Mouse (Mus musculus) MEL (cell line): ENCODE data around the gene Rrad. TPM values are rescaled to one million over a fixed set of nuclear protein-coding genes. Genes with fewer than 3 reads are reported as not detected.

Source experiments
- DNase-seq: peaks from one replicate; pipeline ENCODE4 v3.0.0; 2011; ENCODE audit warnings: low read depth, low spot score
- H3K27ac ChIP-seq: 2 replicates; pipeline ENCODE4 v1.5.1; 2012; ENCODE audit warnings: low read depth, mild to moderate bottlenecking, control low read depth, low read length, moderate library complexity; ENCODE audit not compliant: control insufficient read depth
- H3K27me3 ChIP-seq, 2 experiments: fragments of 150-350 bp in 1 of 2; sonication (generic) in 1 of 2; 2 replicates each; pipeline ENCODE4 v1.6.1; 2012; ENCODE audit warnings: low read length in 2 of 2, mild to moderate bottlenecking in 2 of 2, improper control_type of control experiment in 1 of 2, moderate library complexity in 1 of 2; ENCODE audit not compliant: insufficient read depth in 2 of 2, control insufficient read depth in 1 of 2
- H3K36me3 ChIP-seq, 2 experiments: 2 replicates each; pipeline ENCODE4 v1.6.1; 2012 to 2014; ENCODE audit warnings: low read length in 2 of 2, improper control_type of control experiment in 1 of 2, inconsistent platforms in 1 of 2, mild to moderate bottlenecking in 1 of 2; ENCODE audit not compliant: insufficient read depth in 2 of 2, control insufficient read depth in 1 of 2
- H3K4me1 ChIP-seq, 2 experiments: fragments of 150-350 bp in 1 of 2; sonication (generic) in 1 of 2; 2 replicates each; pipeline ENCODE4 v1.6.1; 2012; ENCODE audit warnings: low read length in 2 of 2, improper control_type of control experiment in 1 of 2, mild to moderate bottlenecking in 1 of 2; ENCODE audit not compliant: insufficient read depth in 2 of 2, control insufficient read depth in 1 of 2
- H3K4me3 ChIP-seq, 2 experiments: fragments of 150-350 bp in 1 of 2; sonication (generic) in 1 of 2; 2 replicates each; pipeline ENCODE4 v1.5.1; 2012; ENCODE audit warnings: low read depth in 2 of 2, low read length in 2 of 2, mild to moderate bottlenecking in 2 of 2, moderate library complexity in 2 of 2, control low read depth in 1 of 2, improper control_type of control experiment in 1 of 2; ENCODE audit not compliant: control insufficient read depth in 1 of 2, insufficient read depth in 1 of 2
- H3K79me2 ChIP-seq: 2 replicates; pipeline ENCODE4 v1.6.1; 2012; ENCODE audit warnings: mild to moderate bottlenecking, low read length, moderate library complexity; ENCODE audit not compliant: control insufficient read depth, poor library complexity, insufficient read depth
- H3K9ac ChIP-seq: 2 replicates; pipeline ENCODE4 v1.6.1; 2012; ENCODE audit warnings: low read depth, mild to moderate bottlenecking, control low read depth, low read length, moderate library complexity; ENCODE audit not compliant: control insufficient read depth, poor library complexity, severe bottlenecking
- H3K9me3 ChIP-seq: fragments of 150-350 bp; sonication (generic); replicated peaks from 2 replicates; pipeline ENCODE4 v1.6.1; 2012; ENCODE audit warnings: mild to moderate bottlenecking, low read length, improper control_type of control experiment, moderate library complexity; ENCODE audit not compliant: insufficient read depth
- CHD1 ChIP-seq: IDR thresholded peaks from 2 replicates; pipeline ENCODE4 v1.6.1; 2012; ENCODE audit warnings: low read depth, mild to moderate bottlenecking, inconsistent platforms, low read length, improper control_type of control experiment
- CHD2 ChIP-seq: IDR thresholded peaks from 2 replicates; pipeline ENCODE4 v1.6.1; 2011; ENCODE audit warnings: low read length, improper control_type of control experiment
- ELF1 ChIP-seq: IDR thresholded peaks from 2 replicates; pipeline ENCODE4 v1.6.1; 2014; ENCODE audit warnings: low read depth, mild to moderate bottlenecking, inconsistent platforms, low read length, improper control_type of control experiment, moderate library complexity
- EP300 ChIP-seq, 2 experiments: IDR thresholded peaks; 2 replicates each; pipeline ENCODE4 v1.6.1; 2011; ENCODE audit warnings: improper control_type of control experiment in 2 of 2, low read length in 2 of 2, low read depth in 1 of 2, mild to moderate bottlenecking in 1 of 2
- ETS1 ChIP-seq: IDR thresholded peaks from 2 replicates; pipeline ENCODE4 v1.6.1; 2012; ENCODE audit warnings: low read depth, mild to moderate bottlenecking, inconsistent platforms, low read length, improper control_type of control experiment, moderate library complexity
- GABPA ChIP-seq: IDR thresholded peaks from 2 replicates; pipeline ENCODE4 v1.6.1; 2012; ENCODE audit warnings: low read depth, mild to moderate bottlenecking, inconsistent platforms, low read length, improper control_type of control experiment, moderate library complexity
- HCFC1 ChIP-seq: IDR thresholded peaks from 2 replicates; pipeline ENCODE4 v1.6.1; 2012; ENCODE audit warnings: low read depth, mild to moderate bottlenecking, inconsistent platforms, low read length, improper control_type of control experiment, moderate library complexity
- JUND ChIP-seq: IDR thresholded peaks from 2 replicates; pipeline ENCODE4 v1.6.1; 2011; ENCODE audit warnings: low read depth, mild to moderate bottlenecking, improper control_type of control experiment, low read length
- KAT2A ChIP-seq: conservative IDR thresholded peaks from 2 replicates; pipeline ENCODE4 v1.6.1; 2012; ENCODE audit warnings: low read depth, low read length, improper control_type of control experiment, inconsistent platforms
- MAZ ChIP-seq: IDR thresholded peaks from 2 replicates; pipeline ENCODE4 v1.6.1; 2012; ENCODE audit warnings: low read depth, mild to moderate bottlenecking, inconsistent platforms, low read length, improper control_type of control experiment
- MYB ChIP-seq: IDR thresholded peaks from 2 replicates; pipeline ENCODE4 v1.6.1; 2011; ENCODE audit warnings: mild to moderate bottlenecking, low read depth, low read length, improper control_type of control experiment
- MYC ChIP-seq: IDR thresholded peaks from 2 replicates; pipeline ENCODE4 v1.6.1; 2011; ENCODE audit warnings: low read depth, mild to moderate bottlenecking, low read length, improper control_type of control experiment, moderate library complexity
- NELFE ChIP-seq: IDR thresholded peaks from 2 replicates; pipeline ENCODE4 v1.6.1; 2011; ENCODE audit warnings: low read depth, low read length, improper control_type of control experiment
- POLR2A ChIP-seq, 2 experiments: IDR thresholded peaks; 2 replicates each; pipeline ENCODE4 v1.6.1; 2011 to 2012; ENCODE audit warnings: low read length in 2 of 2, mild to moderate bottlenecking in 2 of 2, control low read depth in 1 of 2, improper control_type of control experiment in 1 of 2, low read depth in 1 of 2, moderate library complexity in 1 of 2; ENCODE audit not compliant: control insufficient read depth in 1 of 2, insufficient read depth in 1 of 2, poor library complexity in 1 of 2
- POLR2AphosphoS5 ChIP-seq: IDR thresholded peaks from 2 replicates; pipeline ENCODE4 v1.6.1; 2012; ENCODE audit warnings: low read depth, borderline replicate concordance, mild to moderate bottlenecking, inconsistent platforms, low read length, moderate library complexity, mixed read lengths
- RCOR1 ChIP-seq: IDR thresholded peaks from 2 replicates; pipeline ENCODE4 v1.6.1; 2012; ENCODE audit warnings: low read depth, mild to moderate bottlenecking, inconsistent platforms, low read length, improper control_type of control experiment
- SMC3 ChIP-seq: IDR thresholded peaks from 2 replicates; pipeline ENCODE4 v1.6.1; 2011; ENCODE audit warnings: low read depth, low read length, improper control_type of control experiment
- TBP ChIP-seq: IDR thresholded peaks from 2 replicates; pipeline ENCODE4 v1.8.0; 2011; ENCODE audit warnings: low read depth, low read length, improper control_type of control experiment
- TCF12 ChIP-seq: IDR thresholded peaks from 2 replicates; pipeline ENCODE4 v1.6.1; 2014; ENCODE audit warnings: low read depth, mild to moderate bottlenecking, inconsistent platforms, low read length, improper control_type of control experiment, moderate library complexity
- USF2 ChIP-seq, 2 experiments: IDR thresholded peaks; 2 replicates each; pipeline ENCODE4 v1.6.1; 2011 to 2012; ENCODE audit warnings: improper control_type of control experiment in 2 of 2, low read length in 2 of 2, borderline replicate concordance in 1 of 2, inconsistent platforms in 1 of 2, low read depth in 1 of 2, mild to moderate bottlenecking in 1 of 2; ENCODE audit not compliant: insufficient read depth in 1 of 2
- ZC3H11A ChIP-seq: IDR thresholded peaks from 2 replicates; pipeline ENCODE4 v1.6.1; 2012; ENCODE audit warnings: low read depth, mild to moderate bottlenecking, inconsistent platforms, low read length, improper control_type of control experiment
- ZNF384 ChIP-seq: IDR thresholded peaks from 2 replicates; pipeline ENCODE4 v1.6.1; 2012; ENCODE audit warnings: low read depth, mild to moderate bottlenecking, inconsistent platforms, low read length, improper control_type of control experiment
- polyA plus RNA-seq, 2 experiments: library from polyadenylated mRNA; stranded (reverse) in 1 of 2; unstranded in 1 of 2; fragments of >175 nt in 1 of 2; fragments of >200 nt in 1 of 2; gene quantifications; 2 replicates each; pipeline versions ENCODE4 v1.2.1 to v1.2.4; 2012; ENCODE audit warnings: low replicate concordance in 2 of 2, low read depth in 1 of 2; ENCODE audit not compliant: insufficient read length in 2 of 2, insufficient read depth in 1 of 2, missing spikeins in 1 of 2
- total RNA-seq: library from RNA; depleted of rRNA; stranded (reverse); fragments of 300-350 nt; gene quantifications from 2 replicates; pipeline ENCODE4 v1.2.3, GENCODE M21; 2012

The Rrad gene
- total and polyA plus RNA-seq, 3 experiments = 8.9 to 9.4 TPM; not detected in 1

DNA sequence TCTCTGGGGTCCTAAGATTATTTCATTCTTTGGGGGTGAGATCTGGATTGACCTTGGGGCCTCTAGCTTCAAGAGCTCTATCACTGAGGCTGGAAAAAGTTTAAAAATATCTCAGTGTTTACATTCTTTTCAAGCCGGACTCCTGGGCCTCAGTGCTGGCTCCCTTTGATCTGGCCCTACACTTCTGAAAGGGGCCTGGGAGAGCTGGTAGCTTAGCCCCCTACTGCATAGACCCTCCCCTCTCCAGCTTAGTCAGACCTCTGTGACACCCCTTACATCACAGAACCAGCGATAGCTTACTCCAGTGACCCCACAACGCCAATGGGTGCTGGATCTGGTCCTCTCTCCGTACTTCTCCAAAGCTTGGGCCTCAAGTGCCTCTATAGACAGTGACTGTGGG is 19.5 kb downstream of the Rrad start:
- TF ChIP-seq CHD1 = no peak
- TF ChIP-seq NELFE = no peak
- Histone ChIP-seq H3K79me2 (no peaks in the 10 kb centered on the region), H3K4me3 (no peak overlapping the region), H3K27ac (no peak overlapping the region), H3K27me3 (no peaks in the 10 kb centered on the region), H3K9me3 (no peaks in the 10 kb centered on the region), H3K9ac (no peak overlapping the region), H3K4me1 (0 out of 4 replicates have a peak, but pooled peaks cover 0 to 9% of the 10 kb centered on the region in 2 experiments), H3K36me3 (no peaks in the 10 kb centered on the region)
- no peak for DNase-seq

DNA sequence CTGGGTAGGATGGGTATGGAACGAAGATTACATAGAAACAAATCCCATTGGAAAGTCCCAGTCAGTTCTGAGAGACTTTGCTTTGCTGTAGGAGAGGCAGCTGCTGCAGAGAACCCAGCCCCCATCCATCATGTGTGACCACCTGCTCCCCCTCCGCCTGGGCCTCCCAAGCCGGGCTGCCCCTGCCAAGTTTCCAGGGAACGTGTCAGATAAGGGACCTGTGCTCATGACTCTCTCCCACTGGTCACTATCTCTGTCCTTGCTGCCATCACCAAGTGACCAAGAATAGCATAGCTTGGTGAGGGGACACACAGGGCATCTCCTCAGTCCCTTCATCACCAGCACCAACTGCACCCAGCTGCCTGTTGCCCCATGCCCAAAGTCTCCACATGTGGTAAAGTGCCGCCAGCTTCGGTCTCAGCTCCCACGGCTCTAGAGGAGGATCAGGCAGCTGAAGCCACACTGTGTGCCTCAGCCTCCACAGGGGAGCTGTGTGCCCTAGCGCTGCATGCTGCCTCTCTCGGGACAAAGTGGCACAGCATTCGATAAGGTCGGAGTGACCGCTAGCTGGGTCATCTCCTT is 20.9 kb downstream of the Rrad start:
- TF ChIP-seq HCFC1 (no peak), POLR2A (IDR thresholded peaks at IDR 0.05; ENCODE audit: control insufficient read depth in 1 of 2, insufficient read depth in 1 of 2, low read depth in 1 of 2, low read length in 2 of 2, poor library complexity in 1 of 2) (no peak), SMC3 (no peak), EP300 (IDR thresholded peaks at IDR 0.05; ENCODE audit: low read depth in 1 of 2, low read length in 2 of 2) (no peak), JUND (no peak)
- TF ChIP-seq, all 39 proteins: peak for 0

DNA sequence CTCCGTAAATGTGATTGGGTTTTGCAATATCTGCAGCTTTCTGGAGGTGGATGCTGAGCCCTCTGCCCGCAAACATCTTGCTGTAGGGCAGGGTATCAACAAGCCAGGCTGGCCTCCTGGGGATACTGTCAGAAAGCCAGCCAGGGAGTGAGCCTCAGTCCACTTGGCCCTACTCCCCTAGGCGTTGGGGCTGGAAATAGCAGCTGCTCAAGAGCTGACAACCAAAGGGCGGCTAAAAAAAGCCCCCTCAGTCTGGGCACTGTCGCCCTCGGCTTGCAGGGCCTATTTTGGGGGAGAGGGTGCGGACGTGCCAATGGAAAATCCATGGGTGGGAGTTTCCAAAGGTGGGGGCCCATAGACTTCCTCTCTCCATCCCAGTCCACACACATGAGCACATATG is 21.9 kb downstream of the Rrad start:
- H3K36me3 ChIP-seq = no peaks in the 10 kb centered on the region
- TF ChIP-seq RCOR1 (no peak), CHD2 (no peak), MAZ (no peak), SMC3 (no peak), NELFE (no peak), HCFC1 (no peak), ETS1 (no peak), ZC3H11A (no peak), MYB (no peak), TCF12 (no peak), JUND (no peak), ZNF384 (no peak), TBP (no peak), MYC (no peak), ELF1 (no peak), GABPA (no peak), CHD1 (no peak), POLR2AphosphoS5 (no peak), USF2 (IDR thresholded peaks at IDR 0.05; ENCODE audit: borderline replicate concordance in 1 of 2, insufficient read depth in 1 of 2, low read depth in 1 of 2, low read length in 2 of 2) (no peak), KAT2A (no peak)
- DNase-seq = no peak
- H3K79me2 ChIP-seq = no peaks in the 10 kb centered on the region
- H3K9me3 ChIP-seq = no peaks in the 10 kb centered on the region
- no peak overlapping the region for H3K27ac ChIP-seq
- H3K4me1 ChIP-seq = 0 out of 4 replicates have a peak, but pooled peaks cover 0 to 9% of the 10 kb centered on the region in 2 experiments
- no peak overlapping the region for H3K4me3 ChIP-seq
- H3K9ac ChIP-seq = no peak overlapping the region
- no peaks in the 10 kb centered on the region for H3K27me3 ChIP-seq

More for the DNA sequence above, 20.9 kb downstream of the Rrad start:
- Histone ChIP-seq H3K79me2 (no peaks in the 10 kb centered on the region), H3K4me3 (no peak overlapping the region), H3K27ac (no peak overlapping the region), H3K4me1 (0 out of 4 replicates have a peak, but pooled peaks cover 0 to 9% of the 10 kb centered on the region in 2 experiments), H3K27me3 (no peaks in the 10 kb centered on the region), H3K9me3 (no peaks in the 10 kb centered on the region), H3K36me3 (no peaks in the 10 kb centered on the region), H3K9ac (no peak overlapping the region)
- no peak for DNase-seq
